ENCODE assay signal across 8 mouse cellular contexts in the genomic region with DNA sequence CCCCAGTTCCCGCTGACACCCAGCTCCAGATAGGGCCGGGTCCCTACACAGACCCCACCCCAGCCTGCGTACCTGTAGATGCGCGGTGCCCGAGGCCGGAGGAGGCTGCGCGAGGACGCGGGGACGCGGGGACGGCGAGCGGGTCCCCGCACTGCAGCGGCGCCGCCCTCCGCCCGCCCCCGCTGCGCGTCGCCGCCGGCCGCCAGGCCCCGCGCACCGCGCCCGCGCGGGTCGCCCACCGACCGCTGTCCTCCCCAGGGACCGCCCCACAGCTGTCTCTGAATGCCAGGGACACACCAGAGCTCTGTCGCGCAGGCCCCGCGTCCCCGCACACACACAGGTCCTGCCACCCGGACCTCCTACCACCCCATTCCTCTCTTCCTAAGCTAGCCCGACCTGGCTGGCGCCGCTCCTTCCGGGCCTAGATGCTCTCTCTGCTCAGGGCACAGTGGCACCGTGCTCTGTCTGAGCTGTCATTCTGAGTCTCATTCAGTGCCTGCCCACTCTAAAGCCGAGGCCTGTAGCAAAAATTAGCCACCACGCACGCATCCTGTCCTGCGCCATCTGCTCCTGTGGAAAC. TPM values are rescaled to one million over a fixed set of nuclear protein-coding genes. Genes with fewer than 3 reads are reported as not detected.
DNase-seq lines count a peak whose midpoint lies in the region; ATAC-seq lines count a peak whose summit lies in the region.

No protein-coding gene starts in this region.

- H3K27me3 ChIP-seq in megakaryocyte, embryonic 14.5 days (replicated peaks): peaks cover 66% of the 10 kb centered on the region

- intact Hi-C loops in left cerebral cortex, postnatal 14 days (cut with DNase I): loop anchor here (5.0 kb wide), 1 partner anchor 132 kb away; a partner anchor contains a TSS

- peaks cover 20% of the 10 kb centered on the region for H3K4me1 ChIP-seq in megakaryocyte, embryonic 14.5 days

- no peaks in the 10 kb centered on the region for H3K36me3 ChIP-seq in megakaryocyte, embryonic 14.5 days (replicated peaks; ENCODE audit: low read length)

- peak; percentile 76 to 80 for DNase-seq in cerebellum, postnatal 14 days
- DNase-seq in left cerebral cortex, postnatal 14 days (ENCODE audit: low spot score in 2 of 2): peak; percentile 62 to 69
- peak; percentile 22 for DNase-seq in naive thymus-derived CD4-positive, alpha-beta T cell, adult 2 months (ENCODE audit: low read depth)
- no peak for DNase-seq in yolk sac, embryonic 10.5 days (ENCODE audit: low spot score)

- ATAC-seq in megakaryocyte, adult 5-6 weeks (ENCODE audit: poor library complexity, severe bottlenecking): no peak
- peak; percentile 27 for ATAC-seq in granulocyte monocyte progenitor cell, adult 5-6 weeks (replicated peaks; ENCODE audit: poor library complexity, severe bottlenecking)
- no peak; the same call in 1 of the 2 replicates for ATAC-seq in megakaryocyte-erythroid progenitor cell, adult 5-6 weeks (replicated peaks; ENCODE audit: low FRiP score, low TSS enrichment, poor library complexity, severe bottlenecking)

- peak overlapping the region; percentile 87 for H3K4me3 ChIP-seq in megakaryocyte, embryonic 14.5 days (replicated peaks)

- peaks cover 8% of the 10 kb centered on the region for H3K9me3 ChIP-seq in megakaryocyte, embryonic 14.5 days

RNA-seq across cellular contexts. Expression of a gene that starts 20.1 kb away (rescaled TPM):
- 1.4 TPM in 1 of 2 replicates, not detected in the other for polyA plus RNA-seq in megakaryocyte, embryonic 14.5 days (2012; ENCODE audit: insufficient read depth, low replicate concordance)
- 0.27 and 0.60 TPM in 2 replicates for total RNA-seq in megakaryocyte, adult 5-6 weeks (2015)
- total RNA-seq in megakaryocyte, adult 5-6 weeks (2017): 0.04 and 0.48 TPM in 2 replicates
- 1.4 TPM in 1 of 2 replicates, not detected in the other for total RNA-seq in granulocyte monocyte progenitor cell, adult 5-6 weeks (2014; fragmentation: Nextera tagmentation)
- total RNA-seq in granulocyte monocyte progenitor cell, adult 5-6 weeks (2017): 0.10 and 0.17 TPM in 2 replicates
- 100 to 1,000 TPM; 571 to 599 TPM for total RNA-seq in left cerebral cortex, postnatal 14 days (2021)
- 3.1 TPM in 1 of 2 replicates, not detected in the other for total RNA-seq in megakaryocyte-erythroid progenitor cell, adult 5-6 weeks (2014; fragmentation: Nextera tagmentation)
- total RNA-seq in megakaryocyte-erythroid progenitor cell, adult 5-6 weeks (2017): not detected in 2 replicates

RNA-seq across cellular contexts. Expression of a gene that starts 20.4 kb away (rescaled TPM):
- polyA plus RNA-seq in megakaryocyte, embryonic 14.5 days (2012; ENCODE audit: insufficient read depth, low replicate concordance): 196 and 533 TPM in 2 replicates
- total RNA-seq in megakaryocyte, adult 5-6 weeks (2015): 5.2 and 5.6 TPM in 2 replicates
- 3.3 and 4.1 TPM in 2 replicates for total RNA-seq in megakaryocyte, adult 5-6 weeks (2017)
- total RNA-seq in granulocyte monocyte progenitor cell, adult 5-6 weeks (2014; fragmentation: Nextera tagmentation): 8.3 and 9.8 TPM in 2 replicates
- 7.8 TPM in 2 replicates for total RNA-seq in granulocyte monocyte progenitor cell, adult 5-6 weeks (2017)
- total RNA-seq in left cerebral cortex, postnatal 14 days (2021): 1 to 10 TPM; 6.9 to 7.8 TPM
- 21.5 and 23.3 TPM in 2 replicates for total RNA-seq in megakaryocyte-erythroid progenitor cell, adult 5-6 weeks (2014; fragmentation: Nextera tagmentation)
- 8.3 and 9.5 TPM in 2 replicates for total RNA-seq in megakaryocyte-erythroid progenitor cell, adult 5-6 weeks (2017)

Comparison
In these comparisons a context has a peak if more than half of its experiments do, and no peak if none do; other contexts are left out.
1. RNA of a gene that starts 20.1 kb away (total RNA-seq): 571 to 599 TPM in left cerebral cortex, postnatal 14 days; 0.04 to 0.60 TPM in megakaryocyte, adult 5-6 weeks, 0.10 to 1.4 TPM in granulocyte monocyte progenitor cell, adult 5-6 weeks and 3.1 TPM in megakaryocyte-erythroid progenitor cell, adult 5-6 weeks; every median in the first group is over 100 times any median in the second.